Mouse (Mus musculus): ENCODE results near the gene Zfp93.

Zfp93 gene

GRCm38 (mm10) chr7:24291387-24292090, 21.3 kb downstream of the Zfp93 start:
- no peak for DNase-seq

GRCm38 (mm10) chr7:24293061-24293851, 23.0 kb downstream of the Zfp93 start:
- DNase-seq, result no peak

- DNase-seq, result no peak
Observed at GRCm38 (mm10) chr7:24294763-24295162, 24.5 kb downstream of the Zfp93 start.

GRCm38 (mm10) chr7:24295376-24295775, 25.2 kb downstream of the Zfp93 start:
- no peak for DNase-seq

- DNase-seq, result no peak
Observed at GRCm38 (mm10) chr7:24296386-24296785, 26.2 kb downstream of the Zfp93 start.

- no peak for DNase-seq
Observed at GRCm38 (mm10) chr7:24297361-24298095, 27.3 kb downstream of the Zfp93 start.

GRCm38 (mm10) chr7:24298635-24298972, 28.4 kb downstream of the Zfp93 start:
- no peak for DNase-seq

- DNase-seq, result peak; percentile 86
Observed at GRCm38 (mm10) chr7:24298973-24299708, 28.9 kb downstream of the Zfp93 start.

GRCm38 (mm10) chr7:24299823-24300481, 29.7 kb downstream of the Zfp93 start:
- peak; percentile 43 for DNase-seq

- DNase-seq, result no peak
Observed at GRCm38 (mm10) chr7:24300771-24301282, 30.6 kb downstream of the Zfp93 start, which contains the start of gene Zfp61. Gene Zfp61, minus strand, starts transcription at chr7:24301232.

- DNase-seq, result no peak
Observed at GRCm38 (mm10) chr7:24315726-24316566, 45.7 kb downstream of the Zfp93 start.

- peak; percentile 95 for DNase-seq
Observed at GRCm38 (mm10) chr7:24316567-24317092, 46.4 kb downstream of the Zfp93 start, which contains the start of gene Zfp94. Gene Zfp94, minus strand, starts transcription at chr7:24316666.

- no peak for DNase-seq
Observed at GRCm38 (mm10) chr7:24318942-24319341, 48.7 kb downstream of the Zfp93 start.

- DNase-seq, result no peak
Observed at GRCm38 (mm10) chr7:24322593-24322992, 52.4 kb downstream of the Zfp93 start.

- no peak for DNase-seq
Observed at GRCm38 (mm10) chr7:24325197-24325596, 55.0 kb downstream of the Zfp93 start.

GRCm38 (mm10) chr7:24325675-24326128, 55.5 kb downstream of the Zfp93 start:
- DNase-seq, result no peak

- no peak for DNase-seq
Observed at GRCm38 (mm10) chr7:24326273-24327135, 56.3 kb downstream of the Zfp93 start.

All from cerebellum, adult 8-10 months (tissue).